Mouse (Mus musculus): Measurements from ENCODE around the gene Arhgap11a. TPM values are rescaled to one million over a fixed set of nuclear protein-coding genes. Genes with fewer than 3 reads are reported as not detected.

Gene Arhgap11a
- polyA plus RNA-seq, 1 experiment from 2014 or later, result 40.0 TPM

- 82% methylated on average over 4 of the region's 4 CpGs for WGBS
- no peaks in the 10 kb centered on the region for H3K27me3 ChIP-seq
- H3K27ac ChIP-seq, result no peak overlapping the region
- no peak overlapping the region for H3K4me2 ChIP-seq (replicated peaks)
- no peak for ATAC-seq (ENCODE audit: low FRiP score)
- H3K9ac ChIP-seq, result no peak overlapping the region
- H3K36me3 ChIP-seq, result peaks cover 25% of the 10 kb centered on the region
- H3K9me3 ChIP-seq (replicated peaks), result no peaks in the 10 kb centered on the region
- H3K4me1 ChIP-seq, result no peaks in the 10 kb centered on the region
- H3K4me3 ChIP-seq, result no peak overlapping the region
Observed at GRCm38 (mm10) chr2:113839488-113839887, 9.0 kb downstream of the Arhgap11a start.

GRCm38 (mm10) chr2:113835219-113835618, 13.2 kb downstream of the Arhgap11a start:
- no peak for ATAC-seq (ENCODE audit: low FRiP score)
- no peak overlapping the region for H3K27ac ChIP-seq
- peaks cover 36% of the 10 kb centered on the region for H3K36me3 ChIP-seq
- H3K27me3 ChIP-seq, result no peaks in the 10 kb centered on the region
- H3K4me3 ChIP-seq, result no peak overlapping the region
- no peaks in the 10 kb centered on the region for H3K9me3 ChIP-seq (replicated peaks)
- H3K9ac ChIP-seq, result no peak overlapping the region
- H3K4me2 ChIP-seq (replicated peaks), result no peak overlapping the region
- WGBS, result 91% methylated on average over 3 of the region's 3 CpGs
- no peaks in the 10 kb centered on the region for H3K4me1 ChIP-seq

- Histone ChIP-seq H3K9me3 (replicated peaks) (no peaks in the 10 kb centered on the region), H3K27ac (peak within 1 kb of the TSS; percentile 94), H3K27me3 (no peaks in the 10 kb centered on the region), H3K9ac (peak within 1 kb of the TSS; percentile 75), H3K4me2 (replicated peaks) (peak within 1 kb of the TSS; percentile 63), H3K4me3 (peak within 1 kb of the TSS; percentile 48), H3K36me3 (peaks cover 21% of the 10 kb centered on the region), H3K4me1 (peaks cover 30% of the 10 kb centered on the region)
- 11% methylated on average over 23 of the region's 23 CpGs for WGBS
- ATAC-seq (ENCODE audit: low FRiP score), result peak; percentile 96
Observed at GRCm38 (mm10) chr2:113828943-113829882, 19.2 kb downstream of the Arhgap11a start, which contains the start of gene Scg5. Scg5 (minus strand) TSS chr2:113829121.

- H3K4me1 ChIP-seq, result peaks cover 30% of the 10 kb centered on the region
- H3K27me3 ChIP-seq, result no peaks in the 10 kb centered on the region
- H3K9ac ChIP-seq, result peak overlapping the region; percentile 75
- 15% methylated on average over 17 of the region's 17 CpGs for WGBS
- ATAC-seq (ENCODE audit: low FRiP score), result peak; percentile 95
- H3K36me3 ChIP-seq, result peaks cover 13% of the 10 kb centered on the region
- no peaks in the 10 kb centered on the region for H3K9me3 ChIP-seq (replicated peaks)
- H3K4me3 ChIP-seq, result peak overlapping the region; percentile 48
- peak overlapping the region; percentile 94 for H3K27ac ChIP-seq
- peak overlapping the region; percentile 63 for H3K4me2 ChIP-seq (replicated peaks)
Observed at GRCm38 (mm10) chr2:113828086-113828942, 20.1 kb downstream of the Arhgap11a start.

GRCm38 (mm10) chr2:113823909-113824308, 24.6 kb downstream of the Arhgap11a start:
- H3K4me3 ChIP-seq, result no peak overlapping the region
- peaks cover 22% of the 10 kb centered on the region; the same call in 1 of the 2 replicates for H3K36me3 ChIP-seq
- no peaks in the 10 kb centered on the region for H3K27me3 ChIP-seq
- no peak overlapping the region for H3K27ac ChIP-seq
- 0% methylated on average over 2 of the region's 2 CpGs for WGBS
- ATAC-seq (ENCODE audit: low FRiP score), result no peak
- no peak overlapping the region for H3K4me2 ChIP-seq (replicated peaks)
- H3K9me3 ChIP-seq (replicated peaks), result no peaks in the 10 kb centered on the region
- H3K9ac ChIP-seq, result no peak overlapping the region
- H3K4me1 ChIP-seq, result peaks cover 25% of the 10 kb centered on the region

GRCm38 (mm10) chr2:113822367-113822766, 26.1 kb downstream of the Arhgap11a start:
- Histone ChIP-seq H3K27me3 (no peaks in the 10 kb centered on the region), H3K36me3 (peaks cover 29% of the 10 kb centered on the region; the same call in 1 of the 2 replicates), H3K4me3 (no peak overlapping the region), H3K4me2 (replicated peaks) (no peak overlapping the region), H3K4me1 (peaks cover 25% of the 10 kb centered on the region), H3K27ac (no peak overlapping the region), H3K9ac (no peak overlapping the region), H3K9me3 (replicated peaks) (no peaks in the 10 kb centered on the region)
- 93% methylated on average over 8 of the region's 8 CpGs for WGBS
- ATAC-seq (ENCODE audit: low FRiP score), result no peak

- Histone ChIP-seq H3K9me3 (replicated peaks) (no peaks in the 10 kb centered on the region), H3K4me3 (no peak overlapping the region), H3K27me3 (no peaks in the 10 kb centered on the region), H3K9ac (no peak overlapping the region), H3K27ac (no peak overlapping the region), H3K4me2 (replicated peaks) (no peak overlapping the region), H3K36me3 (peaks cover 36% of the 10 kb centered on the region), H3K4me1 (peaks cover 14% of the 10 kb centered on the region)
- 85% methylated on average over 12 of the region's 12 CpGs for WGBS
- ATAC-seq (ENCODE audit: low FRiP score), result no peak
Observed at GRCm38 (mm10) chr2:113821176-113821734, 27.2 kb downstream of the Arhgap11a start.

- 96% methylated on average over 15 of the region's 15 CpGs for WGBS
- Histone ChIP-seq H3K27me3 (no peaks in the 10 kb centered on the region), H3K9ac (no peak overlapping the region), H3K4me3 (no peak overlapping the region), H3K27ac (no peak overlapping the region), H3K4me2 (replicated peaks) (no peak overlapping the region), H3K36me3 (peaks cover 34% of the 10 kb centered on the region), H3K9me3 (replicated peaks) (no peaks in the 10 kb centered on the region), H3K4me1 (0 out of 2 replicates have a peak, but pooled peaks cover 7% of the 10 kb centered on the region)
- no peak for ATAC-seq (ENCODE audit: low FRiP score)
Observed at GRCm38 (mm10) chr2:113820117-113820516, 28.3 kb downstream of the Arhgap11a start.

- H3K4me1 ChIP-seq, result 0 out of 2 replicates have a peak, but pooled peaks cover 4% of the 10 kb centered on the region
- no peak overlapping the region for H3K27ac ChIP-seq
- peaks cover 32% of the 10 kb centered on the region for H3K36me3 ChIP-seq
- H3K9ac ChIP-seq, result no peak overlapping the region
- ATAC-seq (ENCODE audit: low FRiP score), result 0 out of 2 replicates have a peak, but pooled peaks have one; percentile 54
- H3K4me3 ChIP-seq, result no peak overlapping the region
- no peaks in the 10 kb centered on the region for H3K9me3 ChIP-seq (replicated peaks)
- no peaks in the 10 kb centered on the region for H3K27me3 ChIP-seq
- 58% methylated on average over 14 of the region's 14 CpGs for WGBS
- no peak overlapping the region for H3K4me2 ChIP-seq (replicated peaks)
Observed at GRCm38 (mm10) chr2:113817681-113818606, 30.5 kb downstream of the Arhgap11a start.

GRCm38 (mm10) chr2:113807640-113808039, 40.8 kb downstream of the Arhgap11a start:
- H3K9ac ChIP-seq, result no peak overlapping the region
- H3K27me3 ChIP-seq, result no peaks in the 10 kb centered on the region
- no peak overlapping the region for H3K27ac ChIP-seq
- no peak for ATAC-seq (ENCODE audit: low FRiP score)
- H3K9me3 ChIP-seq (replicated peaks), result no peaks in the 10 kb centered on the region
- no peak overlapping the region for H3K4me3 ChIP-seq
- no peaks in the 10 kb centered on the region for H3K36me3 ChIP-seq
- no peaks in the 10 kb centered on the region for H3K4me1 ChIP-seq
- H3K4me2 ChIP-seq (replicated peaks), result no peak overlapping the region
- 26% methylated on average over 9 of the region's 9 CpGs for WGBS
